Mouse (Mus musculus): ENCODE results near the gene Pak2. TPM values are rescaled to one million over a fixed set of nuclear protein-coding genes. Genes with fewer than 3 reads are reported as not detected.
A peak's percentile ranks its signal among the peaks of the same experiment; 100 is the strongest.

Gene Pak2
- polyA plus RNA-seq, 1 experiment = 17.4 TPM

- no peak for DNase-seq (ENCODE audit: extremely low spot score in 1 of 2, low spot score in 1 of 2)
Measured at GRCm38 (mm10) chr16:32008529-32009293, 70.4 kb downstream of the Pak2 start.

DNA sequence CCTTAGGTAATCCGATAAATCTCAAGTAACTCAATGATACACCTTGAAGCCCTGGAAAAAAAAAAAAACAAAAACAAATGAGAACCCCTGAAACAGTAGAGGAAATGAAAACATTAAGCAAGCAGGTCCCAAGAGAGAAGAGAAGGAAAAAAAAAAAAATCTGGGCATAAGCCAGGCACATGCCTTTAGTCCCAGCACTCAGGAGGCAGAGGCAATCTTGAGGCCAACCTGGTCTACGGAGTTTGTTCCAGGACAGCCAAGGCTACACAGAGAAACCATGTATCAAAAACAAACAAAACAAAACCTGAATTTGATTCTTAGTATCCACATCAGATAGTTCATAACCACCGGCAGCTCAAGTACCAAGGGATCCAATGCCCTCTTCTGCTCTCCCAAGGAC is 74.4 kb downstream of the Pak2 start:
- no peak for DNase-seq (ENCODE audit: extremely low spot score in 1 of 2, low spot score in 1 of 2)

- peak; percentile 80 to 93 for DNase-seq (ENCODE audit: extremely low spot score in 1 of 2, low spot score in 1 of 2)
Measured at GRCm38 (mm10) chr16:32002509-32003477, 76.3 kb downstream of the Pak2 start, which contains the start of gene Senp5. Gene Senp5, minus strand, starts transcription at chr16:32003287.

GRCm38 (mm10) chr16:31996371-31996770 is 82.8 kb downstream of the Pak2 start:
- DNase-seq (ENCODE audit: extremely low spot score in 1 of 2, low spot score in 1 of 2) = no peak

DNA sequence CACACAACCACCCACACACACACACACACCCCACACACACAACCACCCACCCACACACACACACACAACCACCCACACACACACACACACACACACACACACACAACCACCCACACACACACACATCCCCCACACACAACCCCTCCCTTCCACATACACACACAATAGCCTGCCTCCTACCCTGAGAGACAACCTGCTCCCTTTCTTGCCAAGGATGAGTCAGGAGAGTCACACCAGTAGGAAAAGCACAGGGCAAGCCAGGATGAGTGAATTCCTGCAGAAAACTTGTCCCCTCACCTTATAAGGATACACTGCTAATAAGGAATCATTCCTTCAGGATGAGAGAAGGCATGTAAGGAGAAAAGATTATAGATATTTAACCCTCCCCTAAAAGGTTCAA is 85.2 kb downstream of the Pak2 start:
- no peak for DNase-seq (ENCODE audit: extremely low spot score in 1 of 2, low spot score in 1 of 2)

DNA sequence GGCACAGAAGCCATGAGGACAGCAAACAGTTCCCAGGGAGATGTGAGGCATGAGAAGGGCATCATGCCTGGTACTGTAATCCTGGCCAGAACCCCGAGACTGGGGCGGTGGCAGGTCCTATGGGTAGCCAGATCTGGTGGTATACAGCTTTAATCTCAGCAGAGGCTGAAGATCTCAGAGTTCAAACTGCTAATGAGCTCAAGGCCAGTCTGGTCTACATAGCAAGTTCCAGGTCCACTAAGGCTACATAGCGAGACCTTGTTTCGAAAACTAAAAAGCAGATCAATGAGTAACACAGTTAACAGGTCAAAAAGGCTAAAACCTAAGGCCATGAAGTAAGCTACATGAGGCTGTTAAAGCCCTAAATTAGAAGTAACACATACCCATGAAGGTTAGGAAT is 85.9 kb downstream of the Pak2 start:
- no peak for DNase-seq (ENCODE audit: extremely low spot score in 1 of 2, low spot score in 1 of 2)

GRCm38 (mm10) chr16:31992039-31992438 is 87.1 kb downstream of the Pak2 start:
- no peak for DNase-seq (ENCODE audit: extremely low spot score in 1 of 2, low spot score in 1 of 2)

GRCm38 (mm10) chr16:31980946-31981345 is 98.2 kb downstream of the Pak2 start:
- no peak for DNase-seq (ENCODE audit: extremely low spot score in 1 of 2, low spot score in 1 of 2)

DNA sequence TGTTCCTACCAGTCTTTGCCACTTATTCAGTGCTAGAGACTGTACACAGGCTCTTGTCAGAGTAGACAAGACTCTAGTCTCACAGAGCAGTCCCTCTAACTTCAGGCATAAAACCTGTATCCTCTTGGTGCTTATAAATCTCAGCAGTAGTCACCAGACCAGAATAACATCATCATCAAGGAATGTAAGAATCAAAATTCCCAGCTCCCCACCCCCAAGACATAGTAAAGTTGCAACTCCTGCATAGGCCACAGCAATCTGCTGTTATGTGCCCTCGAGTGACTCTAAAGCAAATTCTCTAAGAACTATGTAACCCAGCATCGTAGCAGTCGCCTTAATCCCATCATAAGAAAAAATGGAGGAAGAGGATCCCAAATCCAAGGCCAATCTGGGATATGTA is 99.6 kb downstream of the Pak2 start:
- no peak for DNase-seq (ENCODE audit: extremely low spot score in 1 of 2, low spot score in 1 of 2)

DNA sequence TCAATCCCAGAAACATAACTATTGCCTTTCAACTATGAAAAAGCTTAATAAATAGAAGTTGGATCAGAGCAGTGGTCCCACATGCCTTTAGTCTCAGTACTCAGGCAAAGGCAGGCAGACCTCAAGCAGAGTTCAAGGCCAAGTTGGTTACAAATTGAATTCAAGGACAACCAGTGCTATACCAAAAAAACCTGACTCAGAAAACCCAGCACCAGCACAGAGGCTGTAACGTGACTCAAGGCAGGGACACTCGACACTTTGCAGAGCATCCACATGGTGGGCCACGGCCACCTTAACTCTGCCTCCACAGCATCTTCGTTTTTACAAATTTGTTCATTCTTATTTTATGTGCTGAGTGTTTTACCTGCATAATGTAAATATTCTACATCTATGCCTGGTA is 103.9 kb downstream of the Pak2 start:
- DNase-seq (ENCODE audit: extremely low spot score in 1 of 2, low spot score in 1 of 2) = no peak

Other genes starting within 250 kb of the Pak2 start
- 0.48 and 0.62 TPM in 2 replicates for gene Meltf, start 200.5 kb downstream of the Pak2 start, polyA plus RNA-seq (2012; rRNA removed)
- gene Pigz, start 145.5 kb downstream of the Pak2 start, polyA plus RNA-seq (2012; rRNA removed) = 8.8 and 11.6 TPM in 2 replicates
- 75.0 and 89.4 TPM in 2 replicates for gene 0610012G03Rik, start 130.8 kb downstream of the Pak2 start, polyA plus RNA-seq (2012; rRNA removed)
- gene Ncbp2, start 130.8 kb downstream of the Pak2 start, polyA plus RNA-seq (2012; rRNA removed) = 80.2 and 105 TPM in 2 replicates
- 20.6 and 20.7 TPM in 2 replicates for gene Senp5, start 76.1 kb downstream of the Pak2 start, polyA plus RNA-seq (2012; rRNA removed)
- 29.8 and 30.9 TPM in 2 replicates for gene Pigx, start 20.4 kb upstream of the Pak2 start, polyA plus RNA-seq (2012; rRNA removed)
- 54.8 and 63.1 TPM in 2 replicates for gene Cep19, start 20.5 kb upstream of the Pak2 start, polyA plus RNA-seq (2012; rRNA removed)
- 5.7 and 6.9 TPM in 2 replicates for gene Nrros, start 86.3 kb upstream of the Pak2 start, polyA plus RNA-seq (2012; rRNA removed)
- not detected in 2 replicates for gene Bex6, start 100.5 kb upstream of the Pak2 start, polyA plus RNA-seq (2012; rRNA removed)
- gene Fbxo45, start 167.8 kb upstream of the Pak2 start, polyA plus RNA-seq (2012; rRNA removed) = 23.1 and 25.6 TPM in 2 replicates
- 10.6 and 11.9 TPM in 2 replicates for gene Wdr53, start 167.9 kb upstream of the Pak2 start, polyA plus RNA-seq (2012; rRNA removed)
- gene Smco1, start 192.1 kb upstream of the Pak2 start, polyA plus RNA-seq (2012; rRNA removed) = 0.13 and 0.26 TPM in 2 replicates
- 15.5 and 16.9 TPM in 2 replicates for gene Rnf168, start 198.1 kb upstream of the Pak2 start, polyA plus RNA-seq (2012; rRNA removed)